ENCODE assay signal across 23 mouse cellular contexts in the genomic region with DNA sequence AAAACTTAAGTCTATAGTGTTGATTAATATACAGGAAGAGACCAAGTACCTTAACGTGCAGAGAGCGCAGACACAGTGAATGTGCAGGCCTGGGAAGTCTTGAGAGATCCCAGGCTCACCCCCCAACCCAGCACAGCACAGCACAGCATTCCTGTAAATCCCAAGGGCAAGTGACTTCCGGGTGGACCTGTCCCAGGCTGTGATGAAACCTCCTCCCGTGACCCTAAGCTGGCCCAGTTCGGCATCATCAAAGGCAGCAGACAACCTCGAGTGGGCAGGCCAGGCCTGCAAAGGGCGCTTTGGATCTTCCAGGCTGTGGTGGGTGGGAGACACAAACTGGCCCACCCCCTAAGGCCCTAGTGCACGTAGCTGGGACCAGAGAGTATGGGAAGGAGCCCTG. TPM values are rescaled to one million over a fixed set of nuclear protein-coding genes. Genes with fewer than 3 reads are reported as not detected.
DNase-seq lines count a peak whose midpoint lies in the region; ATAC-seq and TF ChIP-seq lines count a peak whose summit lies in the region.
"Had no signal": no experiment of that assay in that cellular context is flagged by ENCODE, and none has a peak within 500 bp of the region (broad histone marks: within the 10 kb centered on the region; RNA-seq: fewer than 3 reads in every experiment).

No protein-coding gene starts in this region.

- H3K36me3 ChIP-seq in hindbrain, embryonic 10.5 days = no peaks in the 10 kb centered on the region
- H3K36me3 ChIP-seq in hindbrain, postnatal 0 days (ENCODE audit: insufficient read depth, low read length) = no peaks in the 10 kb centered on the region
- no peaks in the 10 kb centered on the region for H3K36me3 ChIP-seq in midbrain, embryonic 10.5 days
- H3K36me3 ChIP-seq in midbrain, embryonic 11.5 days (ENCODE audit: control insufficient read depth, insufficient read depth, low read length) = no peaks in the 10 kb centered on the region
- H3K36me3 ChIP-seq in liver, postnatal 0 days (replicated peaks; ENCODE audit: insufficient read depth, low read length) = no peaks in the 10 kb centered on the region
- H3K36me3 ChIP-seq: embryonic facial prominence, embryonic 13.5 days; forebrain, embryonic 15.5 days; heart, embryonic 10.5 days; hindbrain, embryonic 13.5 days had no signal

- peak overlapping the region; percentile 16; the same call in 1 of the 2 replicates for H3K27ac ChIP-seq in hindbrain, embryonic 10.5 days
- no peak overlapping the region for H3K27ac ChIP-seq in hindbrain, postnatal 0 days
- 0 out of 2 replicates have a peak overlapping the region, but pooled peaks have one; percentile 42 for H3K27ac ChIP-seq in midbrain, embryonic 10.5 days (replicated peaks)
- H3K27ac ChIP-seq in midbrain, embryonic 11.5 days (ENCODE audit: low read depth, low read length) = no peak overlapping the region
- no peak overlapping the region for H3K27ac ChIP-seq in liver, postnatal 0 days (ENCODE audit: low read depth)
- H3K27ac ChIP-seq: embryonic facial prominence, embryonic 13.5 days; forebrain, embryonic 15.5 days; heart, embryonic 10.5 days; hindbrain, embryonic 13.5 days had no signal

- peaks cover 34% of the 10 kb centered on the region for H3K4me1 ChIP-seq in hindbrain, embryonic 10.5 days (replicated peaks)
- H3K4me1 ChIP-seq in hindbrain, postnatal 0 days (ENCODE audit: insufficient read depth, low read length) = peaks cover 4% of the 10 kb centered on the region; the same call in 1 of the 2 replicates
- H3K4me1 ChIP-seq in midbrain, embryonic 10.5 days = peaks cover 20% of the 10 kb centered on the region
- no peaks in the 10 kb centered on the region for H3K4me1 ChIP-seq in midbrain, embryonic 11.5 days (ENCODE audit: control insufficient read depth, insufficient read depth, low read length)
- H3K4me1 ChIP-seq in liver, postnatal 0 days (ENCODE audit: insufficient read depth) = no peaks in the 10 kb centered on the region

- H3K4me2 ChIP-seq in hindbrain, postnatal 0 days (ENCODE audit: low read depth, low read length) = no peak overlapping the region
- H3K4me2 ChIP-seq in midbrain, embryonic 11.5 days = no peak overlapping the region
- H3K4me2 ChIP-seq in liver, postnatal 0 days (ENCODE audit: low read depth, low read length) = no peak overlapping the region
- H3K4me2 ChIP-seq: embryonic facial prominence, embryonic 13.5 days; forebrain, embryonic 15.5 days; hindbrain, embryonic 13.5 days had no signal

- no peak for TF ChIP-seq CTCF in hindbrain, postnatal 0 days (IDR thresholded peaks at IDR 0.05; ENCODE audit: low read depth)
- no peak for TF ChIP-seq CTCF in liver, postnatal 0 days (IDR thresholded peaks at IDR 0.05; ENCODE audit: low read depth)

- no peak for DNase-seq in hindbrain, embryonic 10.5 days (ENCODE audit: low spot score)
- no peak for DNase-seq in hindbrain, postnatal 0 days (ENCODE audit: low spot score)
- no peak for DNase-seq in midbrain, embryonic 10.5 days (ENCODE audit: low spot score)
- no peak for DNase-seq in midbrain, embryonic 11.5 days (ENCODE audit: low spot score, missing footprints)
- no peak for DNase-seq in liver, postnatal 0 days
- no peak for DNase-seq in frontal cortex, adult 2 months (ENCODE audit: extremely low spot score in 1 of 2, low spot score in 1 of 2)
- DNase-seq: adrenal gland, postnatal 25 days; cerebellum, adult 11 months; cerebellum, adult 8-10 months; cerebellum, postnatal 14 days; embryo, embryonic 11 days; gastrocnemius, postnatal 10 days; heart, adult 18-20 months; heart, postnatal 10 days; heart, postnatal 4 days had no signal

- H3K9me3 ChIP-seq in hindbrain, embryonic 10.5 days = no peaks in the 10 kb centered on the region
- no peaks in the 10 kb centered on the region for H3K9me3 ChIP-seq in hindbrain, postnatal 0 days (ENCODE audit: low read length)
- H3K9me3 ChIP-seq in midbrain, embryonic 10.5 days (replicated peaks) = no peaks in the 10 kb centered on the region
- no peaks in the 10 kb centered on the region for H3K9me3 ChIP-seq in midbrain, embryonic 11.5 days (ENCODE audit: control insufficient read depth, low read length)
- no peaks in the 10 kb centered on the region for H3K9me3 ChIP-seq in liver, postnatal 0 days (ENCODE audit: low read length)
- H3K9me3 ChIP-seq: embryonic facial prominence, embryonic 13.5 days; forebrain, embryonic 15.5 days; heart, embryonic 10.5 days; hindbrain, embryonic 13.5 days had no signal

- TF ChIP-seq EP300 in liver, postnatal 0 days (IDR thresholded peaks at IDR 0.05; ENCODE audit: low read depth) = no peak

- H3K9ac ChIP-seq in hindbrain, postnatal 0 days (replicated peaks; ENCODE audit: low read length) = no peak overlapping the region
- no peak overlapping the region for H3K9ac ChIP-seq in midbrain, embryonic 11.5 days (ENCODE audit: low read length)
- no peak overlapping the region for H3K9ac ChIP-seq in liver, postnatal 0 days (replicated peaks)
- H3K9ac ChIP-seq: embryonic facial prominence, embryonic 13.5 days; forebrain, embryonic 15.5 days; hindbrain, embryonic 13.5 days had no signal

- H3K4me3 ChIP-seq in hindbrain, embryonic 10.5 days = no peak overlapping the region
- no peak overlapping the region for H3K4me3 ChIP-seq in hindbrain, postnatal 0 days (ENCODE audit: low read length)
- no peak overlapping the region for H3K4me3 ChIP-seq in midbrain, embryonic 10.5 days
- no peak overlapping the region for H3K4me3 ChIP-seq in midbrain, embryonic 11.5 days (ENCODE audit: low read depth, low read length)
- no peak overlapping the region for H3K4me3 ChIP-seq in liver, postnatal 0 days (ENCODE audit: low read depth, low read length)
- H3K4me3 ChIP-seq: embryonic facial prominence, embryonic 13.5 days; forebrain, embryonic 15.5 days; heart, embryonic 10.5 days; hindbrain, embryonic 13.5 days had no signal

- no peaks in the 10 kb centered on the region; the same call in 1 of the 2 replicates for H3K27me3 ChIP-seq in hindbrain, embryonic 10.5 days (ENCODE audit: insufficient read depth, poor library complexity, severe bottlenecking)
- H3K27me3 ChIP-seq in hindbrain, postnatal 0 days (ENCODE audit: insufficient read depth, low read length) = no peaks in the 10 kb centered on the region
- no peaks in the 10 kb centered on the region for H3K27me3 ChIP-seq in midbrain, embryonic 10.5 days (ENCODE audit: low read depth, poor library complexity, severe bottlenecking)
- H3K27me3 ChIP-seq in midbrain, embryonic 11.5 days (ENCODE audit: control insufficient read depth, insufficient read depth, low read length) = no peaks in the 10 kb centered on the region
- no peaks in the 10 kb centered on the region for H3K27me3 ChIP-seq in liver, postnatal 0 days (ENCODE audit: insufficient read depth, low read length)
- H3K27me3 ChIP-seq: embryonic facial prominence, embryonic 13.5 days; forebrain, embryonic 15.5 days; hindbrain, embryonic 13.5 days; Patski had no signal

- 62% methylated on average over 8 of the region's 8 CpGs for WGBS in hindbrain, embryonic 10.5 days
- WGBS in hindbrain, postnatal 0 days = 66% methylated on average over 8 of the region's 8 CpGs
- 59% methylated on average over 8 of the region's 8 CpGs for WGBS in midbrain, embryonic 10.5 days
- WGBS in midbrain, embryonic 11.5 days = 58% methylated on average over 8 of the region's 8 CpGs
- WGBS in liver, postnatal 0 days (ENCODE audit: insufficient replicate concordance) = 59% methylated on average over 8 of the region's 8 CpGs

- no peak for ATAC-seq in hindbrain, postnatal 0 days
- ATAC-seq in midbrain, embryonic 11.5 days (ENCODE audit: low FRiP score) = no peak
- ATAC-seq in liver, postnatal 0 days = peak; percentile 54; the same call in 1 of the 2 replicates
- ATAC-seq: activated CD4-positive, CD25-positive, alpha-beta regulatory T cell, adult 4 months; forebrain, embryonic 15.5 days; Patski had no signal

RNA-seq across cellular contexts. Expression of gene Slc13a3, which starts 9.0 kb away (rescaled TPM):
- 0.84 and 1.1 TPM in 2 replicates for polyA plus RNA-seq in hindbrain, embryonic 10.5 days (2016; fragmentation: Nextera tagmentation; extraction: Ambion mirVana)
- 25.2 and 29.3 TPM in 2 replicates for total RNA-seq in hindbrain, postnatal 0 days (2014; rRNA removed)
- polyA plus RNA-seq in hindbrain, postnatal 0 days (2015; fragmentation: Nextera tagmentation; extraction: Ambion mirVana) = 15.5 and 17.8 TPM in 2 replicates
- polyA plus RNA-seq in midbrain, embryonic 10.5 days (2016; fragmentation: Nextera tagmentation; extraction: Ambion mirVana) = 0.48 and 1.3 TPM in 2 replicates
- 1.4 and 2.1 TPM in 2 replicates for polyA plus RNA-seq in midbrain, embryonic 11.5 days (2014; fragmentation: Nextera tagmentation; extraction: Ambion mirVana)
- 46.2 and 49.5 TPM in 2 replicates for polyA plus RNA-seq in liver, postnatal 0 days (2015; fragmentation: Nextera tagmentation; extraction: Ambion mirVana)
- polyA plus RNA-seq in frontal cortex, adult 2 months (2012; rRNA removed) = 30.1 and 33.8 TPM in 2 replicates
- total RNA-seq: CH12.LX; common myeloid progenitor, adult 5-6 weeks had no signal
- polyA plus RNA-seq: activated CD4-positive, CD25-positive, alpha-beta regulatory T cell, adult 4 months had no signal

RNA-seq across cellular contexts. Expression of gene Trp53rka, which starts 11.1 kb away (rescaled TPM):
- 56.9 and 59.5 TPM in 2 replicates for polyA plus RNA-seq in hindbrain, embryonic 10.5 days (2016; fragmentation: Nextera tagmentation; extraction: Ambion mirVana)
- 39.7 and 41.2 TPM in 2 replicates for total RNA-seq in hindbrain, postnatal 0 days (2014; rRNA removed)
- 35.0 and 35.7 TPM in 2 replicates for polyA plus RNA-seq in hindbrain, postnatal 0 days (2015; fragmentation: Nextera tagmentation; extraction: Ambion mirVana)
- 53.2 and 56.9 TPM in 2 replicates for polyA plus RNA-seq in midbrain, embryonic 10.5 days (2016; fragmentation: Nextera tagmentation; extraction: Ambion mirVana)
- 46.2 and 49.3 TPM in 2 replicates for polyA plus RNA-seq in midbrain, embryonic 11.5 days (2014; fragmentation: Nextera tagmentation; extraction: Ambion mirVana)
- polyA plus RNA-seq in liver, postnatal 0 days (2015; fragmentation: Nextera tagmentation; extraction: Ambion mirVana) = 8.8 and 9.1 TPM in 2 replicates
- 24.6 and 27.4 TPM in 2 replicates for polyA plus RNA-seq in frontal cortex, adult 2 months (2012; rRNA removed)

RNA-seq across cellular contexts. Expression of gene Slc2a10, which starts 21.6 kb away (rescaled TPM):
- polyA plus RNA-seq in hindbrain, embryonic 10.5 days (2016; fragmentation: Nextera tagmentation; extraction: Ambion mirVana) = 4.2 and 5.0 TPM in 2 replicates
- total RNA-seq in hindbrain, postnatal 0 days (2014; rRNA removed) = 4.5 and 4.9 TPM in 2 replicates
- polyA plus RNA-seq in hindbrain, postnatal 0 days (2015; fragmentation: Nextera tagmentation; extraction: Ambion mirVana) = 2.8 and 3.1 TPM in 2 replicates
- 4.0 and 4.4 TPM in 2 replicates for polyA plus RNA-seq in midbrain, embryonic 10.5 days (2016; fragmentation: Nextera tagmentation; extraction: Ambion mirVana)
- polyA plus RNA-seq in midbrain, embryonic 11.5 days (2014; fragmentation: Nextera tagmentation; extraction: Ambion mirVana) = 2.8 TPM in 2 replicates
- polyA plus RNA-seq in liver, postnatal 0 days (2015; fragmentation: Nextera tagmentation; extraction: Ambion mirVana) = 0.13 and 0.34 TPM in 2 replicates
- polyA plus RNA-seq in frontal cortex, adult 2 months (2012; rRNA removed) = 1.4 and 2.0 TPM in 2 replicates
- total RNA-seq: CH12.LX had no signal
- polyA plus RNA-seq: activated CD4-positive, CD25-positive, alpha-beta regulatory T cell, adult 4 months; Patski had no signal

Comparison
In these comparisons a context has a peak if more than half of its experiments do, and no peak if none do; other contexts are left out.
1. H3K27ac ChIP-seq: peak in hindbrain, embryonic 10.5 days (single experiment) and midbrain, embryonic 10.5 days (single experiment); none in hindbrain, postnatal 0 days (single experiment), midbrain, embryonic 11.5 days (single experiment) and liver, postnatal 0 days (single experiment).